Mouse (Mus musculus) right cerebral cortex, adult 2 months (tissue): ENCODE measurements around the gene Oaz3.

ENCODE experiments used
- DNase-seq, 2 experiments: peaks; one replicate each; pipeline ENCODE4 v3.0.0; 2021 to 2022; ENCODE audit warnings: low spot score in 2 of 2

Gene Oaz3

DNA sequence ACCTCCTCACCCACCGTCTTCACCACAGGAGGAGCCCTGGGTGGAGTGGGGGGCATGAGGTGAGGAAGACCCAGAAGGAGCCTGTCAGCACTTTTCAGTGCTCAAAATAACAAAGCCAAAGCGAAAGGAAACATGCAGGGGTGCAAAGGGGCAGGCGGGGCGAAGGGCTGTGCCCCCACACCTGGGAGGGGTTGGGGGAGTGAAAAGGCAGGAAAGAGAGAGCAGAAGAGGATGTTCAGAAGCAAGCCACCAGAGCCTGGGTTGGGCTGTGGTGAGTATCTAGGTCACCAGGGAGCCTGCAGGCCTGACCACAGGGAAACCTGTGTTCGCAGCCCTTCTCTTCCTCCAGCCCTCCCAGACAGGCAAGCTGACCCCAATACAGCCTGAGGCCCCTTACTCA, 55.7 kb downstream of the Oaz3 start:
- no peak for DNase-seq

DNA sequence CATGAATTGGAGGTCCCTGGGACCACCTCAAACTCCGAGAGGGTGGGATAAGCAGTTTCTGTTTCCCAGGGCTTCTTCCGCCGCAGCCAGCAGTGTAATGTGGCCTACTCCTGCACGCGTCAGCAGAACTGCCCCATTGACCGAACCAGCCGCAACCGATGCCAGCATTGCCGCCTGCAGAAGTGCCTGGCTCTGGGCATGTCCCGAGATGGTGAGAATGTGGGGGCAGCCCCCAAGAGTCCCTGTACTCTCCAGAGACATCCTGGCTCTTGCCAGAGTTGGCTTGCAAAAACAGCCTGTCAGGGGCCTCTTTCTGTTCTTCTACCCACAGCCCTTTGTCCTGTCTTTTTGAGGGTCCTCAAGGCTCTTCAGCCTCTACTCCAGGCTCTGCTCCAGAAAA, 56.3 kb downstream of the Oaz3 start:
- DNase-seq: no peak

GRCm38 (mm10) chr3:94386671-94387070, 57.0 kb downstream of the Oaz3 start:
- no peak for DNase-seq

DNA sequence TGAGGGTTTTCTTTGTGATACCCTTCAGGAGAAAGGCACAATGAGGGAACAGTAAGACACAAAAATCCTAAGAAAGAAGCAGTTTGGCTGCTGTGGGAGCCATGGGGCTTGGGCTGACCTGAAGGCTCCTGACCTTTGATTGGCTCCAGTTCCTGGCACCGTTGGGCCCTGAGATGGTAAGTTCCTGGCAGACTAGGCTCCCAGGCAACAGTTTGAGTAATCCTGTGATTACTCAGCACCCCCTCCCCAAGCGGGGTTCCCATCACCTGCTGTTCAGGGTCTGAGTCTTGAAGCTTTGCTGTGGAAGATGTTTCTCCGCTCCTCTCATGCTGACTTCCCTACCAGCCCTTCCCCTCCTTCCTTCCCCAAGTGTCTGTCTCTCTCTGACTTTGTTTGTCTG, 60.2 kb downstream of the Oaz3 start:
- DNase-seq: no peak
